Mouse (Mus musculus): ENCODE measurements around the gene Zmym2. TPM values are rescaled to one million over a fixed set of nuclear protein-coding genes. Genes with fewer than 3 reads are reported as not detected.

Gene Zmym2
- total RNA-seq, 2 experiments from 2014 or later, result 103 to 116 TPM

- intact Hi-C loops (cut with DNase I), result no loop called here
- no peak for DNase-seq
These were observed 19.2 kb downstream of the Zmym2 start for GRCm38 (mm10) chr14:56905696-56906095.

GRCm38 (mm10) chr14:56918532-56918931, 32.1 kb downstream of the Zmym2 start:
- intact Hi-C loops (cut with DNase I), result no loop called here
- DNase-seq, result no peak

- intact Hi-C loops (cut with DNase I), result no loop called here
- no peak for DNase-seq
These were observed 49.0 kb downstream of the Zmym2 start for GRCm38 (mm10) chr14:56935481-56935880.

- no peak for DNase-seq
These were observed 53.5 kb downstream of the Zmym2 start for GRCm38 (mm10) chr14:56939903-56940302.

GRCm38 (mm10) chr14:56952928-56953327, 66.5 kb downstream of the Zmym2 start:
- intact Hi-C loops (cut with DNase I), result no loop called here

More at GRCm38 (mm10) chr14:56939903-56940302, 53.5 kb downstream of the Zmym2 start:
- intact Hi-C loops (cut with DNase I), result loop anchor here (10.0 kb wide), 1 partner anchor 245 kb away; no protein-coding TSS in a partner anchor

GRCm38 (mm10) chr14:56954393-56954792, 67.9 kb downstream of the Zmym2 start:
- intact Hi-C loops (cut with DNase I), result no loop called here
- DNase-seq, result no peak

More at GRCm38 (mm10) chr14:56952928-56953327, 66.5 kb downstream of the Zmym2 start:
- DNase-seq, result no peak

- intact Hi-C loops (cut with DNase I), result loop anchor here (10.0 kb wide), 1 partner anchor 91 kb away; the partner anchor contains the start of gene Gja3
- no peak for DNase-seq
These were observed 77.7 kb downstream of the Zmym2 start for GRCm38 (mm10) chr14:56963969-56964734.

GRCm38 (mm10) chr14:56969653-56970052, 83.2 kb downstream of the Zmym2 start:
- DNase-seq, result no peak
- intact Hi-C loops (cut with DNase I), result loop anchor here (10.0 kb wide), 1 partner anchor 85 kb away; the partner anchor contains the start of gene Gja3

- DNase-seq, result no peak
- intact Hi-C loops (cut with DNase I), result no loop called here
These were observed 83.7 kb downstream of the Zmym2 start for GRCm38 (mm10) chr14:56970160-56970559.

GRCm38 (mm10) chr14:56978045-56978655, 91.7 kb downstream of the Zmym2 start:
- intact Hi-C loops (cut with DNase I), result no loop called here
- DNase-seq, result no peak

GRCm38 (mm10) chr14:56988621-56989020, 102.2 kb downstream of the Zmym2 start:
- no peak for DNase-seq
- intact Hi-C loops (cut with DNase I), result no loop called here

Other genes starting within 250 kb of the Zmym2 start
- gene Mphosph8, start 218.4 kb upstream of the Zmym2 start, total RNA-seq (2021), result 10 to 100 TPM; 49.8 to 51.0 TPM
- 10 to 100 TPM; 89.8 to 92.5 TPM for gene Pspc1, start 108.3 kb upstream of the Zmym2 start, total RNA-seq (2021)
- 10 to 100 TPM; 32.9 to 35.8 TPM for gene Zmym5, start 74.9 kb upstream of the Zmym2 start, total RNA-seq (2021)
- 1 to 10 TPM; 1.3 to 1.7 TPM for gene Gja3, start 171.4 kb downstream of the Zmym2 start, total RNA-seq (2021)
- 10 to 100 TPM in 1 of 2 experiments, 1 to 10 TPM in 1; 8.2 to 10.7 TPM for gene Gjb2, start 218.0 kb downstream of the Zmym2 start, total RNA-seq (2021)
- not detected for gene Gm4491, start 229.2 kb downstream of the Zmym2 start, total RNA-seq (2021)
- gene Gjb6, start 247.0 kb downstream of the Zmym2 start, total RNA-seq (2021), result 10 to 100 TPM; 11.3 to 12.0 TPM

Measured in left cerebral cortex, postnatal 4 days (tissue).